Mouse (Mus musculus) erythroblast, embryonic 14.5 days (primary cell): ENCODE data around the gene Dtx3.

ENCODE experiments used
- GATA1 ChIP-seq: IDR thresholded peaks from 2 replicates; pipeline ENCODE4 v1.6.1; 2012; ENCODE audit warnings: low read length, inconsistent platforms, mixed read lengths
- TAL1 ChIP-seq: IDR thresholded peaks from 3 replicates; pipeline ENCODE4 v1.6.1; 2012; ENCODE audit warnings: low read length, inconsistent platforms, mixed read lengths

DNA sequence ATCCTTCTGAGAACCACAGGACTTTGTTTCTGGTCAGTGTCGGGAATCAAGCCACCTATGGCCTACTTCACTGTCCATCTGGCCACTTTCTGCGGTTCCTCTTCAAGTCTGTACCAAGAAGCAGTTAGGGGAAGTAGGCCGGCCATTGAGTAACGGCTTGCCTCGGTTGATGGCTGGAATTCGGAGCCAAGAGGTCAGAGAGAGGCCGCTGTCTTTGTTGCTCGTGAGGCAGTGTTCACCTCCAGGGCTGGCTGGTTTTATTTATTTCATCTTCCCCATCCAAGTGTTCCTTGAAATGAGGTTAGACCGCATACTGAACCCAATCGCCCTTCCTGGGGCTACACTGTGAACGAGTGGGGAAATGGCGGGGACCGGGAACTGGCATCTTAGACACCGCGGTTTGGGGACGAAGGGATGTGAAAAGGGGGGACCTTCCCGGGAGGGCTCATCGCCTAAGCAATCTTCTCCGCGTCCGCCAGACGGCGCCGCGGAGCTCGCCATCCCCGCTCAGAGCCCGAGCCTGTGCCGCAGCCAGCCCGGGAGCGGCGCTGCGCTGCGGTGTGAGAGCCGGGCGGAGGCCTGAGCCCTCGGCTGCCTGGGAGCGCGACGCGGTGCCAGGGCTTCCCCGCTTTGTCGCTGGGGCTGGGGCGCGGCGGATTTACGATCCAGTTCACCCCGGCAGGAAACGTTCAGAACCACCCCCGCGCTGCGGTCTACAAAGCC lies 30.7 kb downstream of the Dtx3 start, which contains the start of gene B4galnt1:
- TF ChIP-seq TAL1 = no peak
- no peak for TF ChIP-seq GATA1
